Mouse (Mus musculus): ENCODE data around the gene Tmem219.
"Not testable (repeated sequence)": the region's sequence is repeated elsewhere in the genome, so short reads cannot be mapped to it uniquely, and the experiment has no call there.

The Tmem219 gene

GRCm38 (mm10) chr7:126923999-126924398 lies 1.3 kb upstream of the Tmem219 start:
- no peak for DNase-seq (ENCODE audit: low spot score in 2 of 2)

GRCm38 (mm10) chr7:126921563-126921962 lies 1.2 kb downstream of the Tmem219 start:
- no peak for DNase-seq (ENCODE audit: low spot score in 2 of 2)

- no peak for DNase-seq (ENCODE audit: low spot score in 2 of 2)
Observed at GRCm38 (mm10) chr7:126919973-126920372, 2.7 kb downstream of the Tmem219 start.

GRCm38 (mm10) chr7:126918356-126918755 lies 4.4 kb downstream of the Tmem219 start:
- not testable (repeated sequence) for DNase-seq (ENCODE audit: low spot score in 2 of 2)

- no peak for DNase-seq (ENCODE audit: low spot score in 2 of 2)
Observed at GRCm38 (mm10) chr7:126914844-126915243, 7.9 kb downstream of the Tmem219 start.

GRCm38 (mm10) chr7:126905590-126905989 lies 17.1 kb downstream of the Tmem219 start:
- DNase-seq (ENCODE audit: low spot score in 2 of 2): no peak

- DNase-seq (ENCODE audit: low spot score in 2 of 2): not testable (repeated sequence)
Observed at GRCm38 (mm10) chr7:126899781-126900180, 22.9 kb downstream of the Tmem219 start.

- peak; percentile 92 for DNase-seq (ENCODE audit: low spot score in 2 of 2)
Observed at GRCm38 (mm10) chr7:126898102-126898990, 24.4 kb downstream of the Tmem219 start.

- DNase-seq (ENCODE audit: low spot score in 2 of 2): peak; percentile 14 to 31
Observed at GRCm38 (mm10) chr7:126897390-126898101, 25.2 kb downstream of the Tmem219 start.

- DNase-seq (ENCODE audit: low spot score in 2 of 2): no peak
Observed at GRCm38 (mm10) chr7:126896912-126897311, 25.8 kb downstream of the Tmem219 start.

GRCm38 (mm10) chr7:126888852-126889251 lies 33.9 kb downstream of the Tmem219 start:
- no peak for DNase-seq (ENCODE audit: low spot score in 2 of 2)

- no peak for DNase-seq (ENCODE audit: low spot score in 2 of 2)
Observed at GRCm38 (mm10) chr7:126887281-126887680, 35.4 kb downstream of the Tmem219 start.

- peak; percentile 92 for DNase-seq (ENCODE audit: low spot score in 2 of 2)
Observed at GRCm38 (mm10) chr7:126884286-126885164, 38.2 kb downstream of the Tmem219 start, which contains the start of gene Taok2. Gene Taok2, minus strand, starts transcription at chr7:126884703.

GRCm38 (mm10) chr7:126883731-126884181 lies 39.0 kb downstream of the Tmem219 start:
- no peak for DNase-seq (ENCODE audit: low spot score in 2 of 2)

- no peak for DNase-seq (ENCODE audit: low spot score in 2 of 2)
Observed at GRCm38 (mm10) chr7:126881040-126881439, 41.7 kb downstream of the Tmem219 start.

- no peak for DNase-seq (ENCODE audit: low spot score in 2 of 2)
Observed at GRCm38 (mm10) chr7:126877239-126877638, 45.5 kb downstream of the Tmem219 start.

- DNase-seq (ENCODE audit: low spot score in 2 of 2): no peak
Observed at GRCm38 (mm10) chr7:126870520-126870891, 52.2 kb downstream of the Tmem219 start.

- DNase-seq (ENCODE audit: low spot score in 2 of 2): no peak
Observed at GRCm38 (mm10) chr7:126869780-126870519, 52.8 kb downstream of the Tmem219 start.

- DNase-seq (ENCODE audit: low spot score in 2 of 2): no peak
Observed at GRCm38 (mm10) chr7:126868003-126868402, 54.7 kb downstream of the Tmem219 start.

- no peak for DNase-seq (ENCODE audit: low spot score in 2 of 2)
Observed at GRCm38 (mm10) chr7:126867534-126867933, 55.2 kb downstream of the Tmem219 start.

GRCm38 (mm10) chr7:126863791-126864190 lies 58.9 kb downstream of the Tmem219 start:
- no peak for DNase-seq (ENCODE audit: low spot score in 2 of 2)

All from natural killer cell, adult 2 months (primary cell).